Mouse (Mus musculus) heart, postnatal 0 days (tissue): ENCODE data around the gene Ccdc170.

Source experiments
- CTCF ChIP-seq: IDR thresholded peaks from 2 replicates; pipeline ENCODE4 v1.5.1; 2016; ENCODE audit warnings: antibody characterized with exemption, control low read depth, low read depth
- EP300 ChIP-seq: IDR thresholded peaks from 2 replicates; pipeline ENCODE4 v1.6.1; 2016; ENCODE audit warnings: antibody characterized with exemption, low read depth

- no peak for TF ChIP-seq CTCF
- TF ChIP-seq EP300: no peak
These were observed 6.9 kb upstream of the Ccdc170 start for GRCm38 (mm10) chr10:4475431-4475830.
